Mouse (Mus musculus) E14TG2a.4 (cell line): Measurements from ENCODE around the gene Snw1.

Experiments
- H3K27me3 ChIP-seq: 2 replicates; pipeline ENCODE4 v1.6.1; 2014; ENCODE audit warnings: low read length, control low read depth; ENCODE audit not compliant: insufficient read depth
- H3K36me3 ChIP-seq: 2 replicates; pipeline ENCODE4 v1.6.1; 2014; ENCODE audit warnings: low read length, control low read depth; ENCODE audit not compliant: insufficient read depth
- H3K4me1 ChIP-seq: replicated peaks from 2 replicates; pipeline ENCODE4 v1.6.1; 2014; ENCODE audit warnings: low read depth, low read length, control low read depth
- H3K4me3 ChIP-seq: replicated peaks from 2 replicates; pipeline ENCODE4 v1.5.1; 2014; ENCODE audit warnings: mild to moderate bottlenecking, low read length
- H3K9me3 ChIP-seq: 2 replicates; pipeline ENCODE4 v1.6.1; 2014; ENCODE audit warnings: low read length, control low read depth
- CTCF ChIP-seq: conservative IDR thresholded peaks from 2 replicates; pipeline ENCODE4 v1.5.1; 2014; ENCODE audit warnings: low read length
- NANOG ChIP-seq: IDR thresholded peaks from 2 replicates; pipeline ENCODE4 v1.6.1; 2014; ENCODE audit warnings: borderline replicate concordance, low read length, mixed read lengths
- POU5F1 ChIP-seq: IDR thresholded peaks from 2 replicates; pipeline ENCODE4 v1.6.1; 2014; ENCODE audit warnings: low read length, borderline replicate concordance

The Snw1 gene

GRCm38 (mm10) chr12:87464678-87465297 is 7.3 kb downstream of the Snw1 start:
- Histone ChIP-seq H3K36me3 (peaks cover 93% of the 10 kb centered on the region), H3K4me1 (peaks cover 24% of the 10 kb centered on the region), H3K9me3 (no peaks in the 10 kb centered on the region), H3K4me3 (no peak overlapping the region), H3K27me3 (no peaks in the 10 kb centered on the region)
- no peak for TF ChIP-seq POU5F1
- TF ChIP-seq CTCF, result no peak

GRCm38 (mm10) chr12:87449456-87449855 is 22.6 kb downstream of the Snw1 start:
- Histone ChIP-seq H3K4me3 (no peak overlapping the region), H3K4me1 (peaks cover 26% of the 10 kb centered on the region), H3K36me3 (peaks cover 92% of the 10 kb centered on the region), H3K9me3 (no peaks in the 10 kb centered on the region), H3K27me3 (no peaks in the 10 kb centered on the region)
- TF ChIP-seq NANOG (no peak), CTCF (no peak), POU5F1 (no peak)

- H3K4me3 ChIP-seq, result peak overlapping the region; percentile 98
- H3K36me3 ChIP-seq, result peaks cover 77% of the 10 kb centered on the region
- H3K9me3 ChIP-seq, result no peaks in the 10 kb centered on the region
- no peaks in the 10 kb centered on the region for H3K27me3 ChIP-seq
- TF ChIP-seq CTCF (no peak), POU5F1 (no peak), NANOG (no peak)
- H3K4me1 ChIP-seq, result peaks cover 53% of the 10 kb centered on the region
Measured at GRCm38 (mm10) chr12:87444211-87444610, 27.9 kb downstream of the Snw1 start.

GRCm38 (mm10) chr12:87443700-87444122 is 28.4 kb downstream of the Snw1 start, which contains the start of the genes Slirp and Alkbh1:
Slirp (plus strand) TSS chr12:87443896.
Alkbh1 (minus strand) TSS chr12:87444017.
- H3K4me3 ChIP-seq, result peak within 1 kb of the TSS; percentile 98
- TF ChIP-seq CTCF (no peak), NANOG (no peak), POU5F1 (no peak)
- peaks cover 57% of the 10 kb centered on the region for H3K4me1 ChIP-seq
- H3K36me3 ChIP-seq, result peaks cover 77% of the 10 kb centered on the region
- H3K9me3 ChIP-seq, result no peaks in the 10 kb centered on the region
- H3K27me3 ChIP-seq, result no peaks in the 10 kb centered on the region

GRCm38 (mm10) chr12:87443115-87443699 is 28.9 kb downstream of the Snw1 start:
- H3K4me1 ChIP-seq, result peaks cover 58% of the 10 kb centered on the region
- no peak for TF ChIP-seq CTCF
- no peak for TF ChIP-seq NANOG
- no peak for TF ChIP-seq POU5F1
- no peaks in the 10 kb centered on the region for H3K27me3 ChIP-seq
- peaks cover 77% of the 10 kb centered on the region for H3K36me3 ChIP-seq
- peak overlapping the region; percentile 98 for H3K4me3 ChIP-seq
- no peaks in the 10 kb centered on the region for H3K9me3 ChIP-seq

- H3K4me3 ChIP-seq, result peak overlapping the region; percentile 98
- no peaks in the 10 kb centered on the region for H3K27me3 ChIP-seq
- no peaks in the 10 kb centered on the region for H3K9me3 ChIP-seq
- H3K4me1 ChIP-seq, result peaks cover 64% of the 10 kb centered on the region
- TF ChIP-seq NANOG, result no peak
- no peak for TF ChIP-seq POU5F1
- no peak for TF ChIP-seq CTCF
- H3K36me3 ChIP-seq, result peaks cover 77% of the 10 kb centered on the region
Measured at GRCm38 (mm10) chr12:87442177-87443114, 29.6 kb downstream of the Snw1 start.

GRCm38 (mm10) chr12:87428885-87429284 is 43.2 kb downstream of the Snw1 start:
- peaks cover 57% of the 10 kb centered on the region for H3K4me1 ChIP-seq
- H3K9me3 ChIP-seq, result no peaks in the 10 kb centered on the region
- H3K36me3 ChIP-seq, result peaks cover 97% of the 10 kb centered on the region
- H3K27me3 ChIP-seq, result no peaks in the 10 kb centered on the region
- H3K4me3 ChIP-seq, result no peak overlapping the region
- no peak for TF ChIP-seq POU5F1
- TF ChIP-seq CTCF, result no peak
- TF ChIP-seq NANOG, result no peak

GRCm38 (mm10) chr12:87428295-87428694 is 43.8 kb downstream of the Snw1 start:
- TF ChIP-seq POU5F1, result no peak
- TF ChIP-seq CTCF, result no peak
- TF ChIP-seq NANOG, result no peak
- H3K9me3 ChIP-seq, result no peaks in the 10 kb centered on the region
- peaks cover 97% of the 10 kb centered on the region for H3K36me3 ChIP-seq
- no peak overlapping the region for H3K4me3 ChIP-seq
- H3K27me3 ChIP-seq, result no peaks in the 10 kb centered on the region
- H3K4me1 ChIP-seq, result peaks cover 59% of the 10 kb centered on the region
